Mouse (Mus musculus) liver, embryonic 14.5 days (tissue): Measurements from ENCODE around the gene Akap9. TPM values are rescaled to one million over a fixed set of nuclear protein-coding genes. Genes with fewer than 3 reads are reported as not detected.
"Not testable (repeated sequence)": the region's sequence is repeated elsewhere in the genome, so short reads cannot be mapped to it uniquely, and the experiment has no call there.

ENCODE experiments used
- ATAC-seq: fragments of 200-750 bp; cut with Nextera tagmentation; 2 replicates; pipeline ENCODE4 v1.8.0; 2017; ENCODE audit warnings: moderate number of reproducible peaks, mild to moderate bottlenecking, moderate library complexity; ENCODE audit not compliant: insufficient read depth
- DNase-seq, 3 experiments: peaks; one replicate each; pipeline ENCODE4 v3.0.0-alpha.2; 2012 to 2013; ENCODE audit warnings: low read depth in 3 of 3, low spot score in 3 of 3
- H3K27ac ChIP-seq: fragments of 300-500 bp; sonication (generic); 2 replicates; pipeline ENCODE4 v1.5.1; 2014; ENCODE audit warnings: moderate library complexity, mild to moderate bottlenecking, control low read depth, inconsistent platforms
- H3K27me3 ChIP-seq: fragments of 300-500 bp; sonication (generic); 2 replicates; pipeline ENCODE4 v1.6.1; 2014; ENCODE audit warnings: mild to moderate bottlenecking, low read length, moderate library complexity; ENCODE audit not compliant: control insufficient read depth, insufficient read depth
- H3K36me3 ChIP-seq: fragments of 300-500 bp; sonication (generic); replicated peaks from 2 replicates; pipeline ENCODE4 v1.6.1; 2014; ENCODE audit warnings: low read depth; ENCODE audit not compliant: control insufficient read depth, insufficient read depth
- H3K4me1 ChIP-seq, 2 experiments: fragments of 200-500 bp in 1 of 2; fragments of 300-500 bp in 1 of 2; sonication (generic) in 1 of 2; replicated peaks; 2 replicates each; pipeline ENCODE4 v1.6.1; 2012 to 2014; ENCODE audit warnings: antibody characterized with exemption in 1 of 2, inconsistent platforms in 1 of 2, low read length in 1 of 2; ENCODE audit not compliant: control insufficient read depth in 2 of 2, insufficient read depth in 2 of 2
- H3K4me2 ChIP-seq: fragments of 300-500 bp; sonication (generic); 2 replicates; pipeline ENCODE4 v1.6.1; 2014; ENCODE audit warnings: low read depth, mild to moderate bottlenecking, control low read depth, moderate library complexity
- H3K4me3 ChIP-seq, 2 experiments: fragments of 200-500 bp in 1 of 2; fragments of 300-500 bp in 1 of 2; sonication (generic) in 1 of 2; 2 replicates each; pipeline ENCODE4 v1.5.1; 2012 to 2014; ENCODE audit warnings: low read depth in 2 of 2, low read length in 2 of 2, mild to moderate bottlenecking in 2 of 2, control low read depth in 1 of 2, inconsistent platforms in 1 of 2, moderate library complexity in 1 of 2; ENCODE audit not compliant: insufficient read depth in 1 of 2
- H3K9ac ChIP-seq: fragments of 300-500 bp; sonication (generic); replicated peaks from 2 replicates; pipeline ENCODE4 v1.6.1; 2014; ENCODE audit warnings: mild to moderate bottlenecking, control low read depth, moderate library complexity
- H3K9me3 ChIP-seq: fragments of 300-500 bp; sonication (generic); 2 replicates; pipeline ENCODE4 v1.6.1; 2016; ENCODE audit warnings: low read length, mixed read lengths; ENCODE audit not compliant: control insufficient read depth
- CTCF ChIP-seq: IDR thresholded peaks from 2 replicates; pipeline ENCODE4 v1.5.1; 2016; ENCODE audit warnings: antibody characterized with exemption, low read depth, control low read depth
- EP300 ChIP-seq: IDR thresholded peaks from 2 replicates; pipeline ENCODE4 v1.6.1; 2016; ENCODE audit warnings: antibody characterized with exemption, low read depth
- WGBS: fragments of 180-500 bp; shearing (Covaris S2); extraction: QIAGEN DNeasy Blood & Tissue Kit; methylation state at CpG from one replicate; pipeline ENCODE4 v1.1.7; 2014; ENCODE audit not compliant: insufficient replicate concordance; 5-methylcytosine and 5-hydroxymethylcytosine counted together
- polyA plus RNA-seq, 2 experiments: library from polyadenylated mRNA; depleted of rRNA in 1 of 2; stranded (reverse) in 1 of 2; unstranded in 1 of 2; fragments of >200 nt; fragmentation: Nextera tagmentation in 1 of 2; extraction: Ambion mirVana in 1 of 2; gene quantifications; 2 replicates each; pipeline versions ENCODE4 v1.2.1 to v1.2.3; 2012 to 2014

Gene Akap9
- polyA plus RNA-seq, 2 experiments = 6.2 to 17.8 TPM

GRCm38 (mm10) chr5:4008266-4008665 is 80.4 kb downstream of the Akap9 start:
- no peaks in the 10 kb centered on the region for H3K9me3 ChIP-seq
- H3K4me3 ChIP-seq = no peak overlapping the region
- no peak overlapping the region for H3K9ac ChIP-seq
- no peak for TF ChIP-seq CTCF
- no peak for TF ChIP-seq EP300
- WGBS = 80% methylated on average over 10 of the region's 10 CpGs
- H3K4me2 ChIP-seq = no peak overlapping the region
- no peaks in the 10 kb centered on the region for H3K27me3 ChIP-seq
- DNase-seq (no peak), ATAC-seq (no peak)
- H3K4me1 ChIP-seq = no peaks in the 10 kb centered on the region
- H3K27ac ChIP-seq = no peak overlapping the region
- H3K36me3 ChIP-seq = no peaks in the 10 kb centered on the region

- no peaks in the 10 kb centered on the region for H3K27me3 ChIP-seq
- WGBS = 81% methylated on average over 6 of the region's 6 CpGs
- no peak overlapping the region for H3K27ac ChIP-seq
- H3K4me2 ChIP-seq = no peak overlapping the region
- no peak for DNase-seq
- TF ChIP-seq EP300 (no peak), CTCF (no peak)
- no peak overlapping the region for H3K9ac ChIP-seq
- H3K36me3 ChIP-seq = no peaks in the 10 kb centered on the region; the same call in 1 of the 2 replicates
- H3K4me1 ChIP-seq = no peaks in the 10 kb centered on the region
- H3K4me3 ChIP-seq = no peak overlapping the region
- no peaks in the 10 kb centered on the region for H3K9me3 ChIP-seq
- ATAC-seq = no peak
Measured at GRCm38 (mm10) chr5:4009540-4009939, 81.7 kb downstream of the Akap9 start.

GRCm38 (mm10) chr5:4017646-4018045 is 89.8 kb downstream of the Akap9 start:
- not testable (repeated sequence) for H3K4me2 ChIP-seq, DNase-seq, H3K36me3 ChIP-seq, H3K4me3 ChIP-seq, H3K9me3 ChIP-seq, H3K4me1 ChIP-seq, H3K27me3 ChIP-seq, ATAC-seq, H3K9ac ChIP-seq, H3K27ac ChIP-seq
- WGBS = 74% methylated on average over 1 of the region's 1 CpGs

DNA sequence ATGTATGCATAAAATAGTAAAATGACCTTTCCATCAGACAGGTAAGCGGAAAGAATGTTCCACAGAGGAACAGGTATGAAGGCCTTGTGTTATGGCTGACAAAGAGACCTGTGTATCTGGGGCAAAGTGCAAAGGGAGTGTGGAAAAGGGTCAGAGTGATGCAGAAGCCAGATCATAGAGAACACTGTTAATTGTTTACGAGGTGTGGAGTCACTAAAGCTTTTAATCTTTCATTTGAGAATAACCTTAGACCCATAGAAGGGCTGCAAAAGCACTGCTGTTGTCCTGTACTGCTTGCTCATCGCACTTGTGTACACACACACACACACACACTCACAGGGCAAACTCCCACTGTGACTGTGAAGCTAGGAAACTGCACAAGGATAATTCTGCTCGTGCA is 91.5 kb downstream of the Akap9 start:
- H3K9ac ChIP-seq = no peak overlapping the region
- DNase-seq (no peak), ATAC-seq (no peak)
- H3K4me3 ChIP-seq = no peak overlapping the region
- H3K27me3 ChIP-seq = no peaks in the 10 kb centered on the region
- no peaks in the 10 kb centered on the region for H3K36me3 ChIP-seq
- H3K4me1 ChIP-seq = no peaks in the 10 kb centered on the region
- TF ChIP-seq CTCF (no peak), EP300 (no peak)
- WGBS = 64% methylated on average over 4 of the region's 4 CpGs
- H3K9me3 ChIP-seq = no peaks in the 10 kb centered on the region
- H3K27ac ChIP-seq = no peak overlapping the region
- H3K4me2 ChIP-seq = no peak overlapping the region

DNA sequence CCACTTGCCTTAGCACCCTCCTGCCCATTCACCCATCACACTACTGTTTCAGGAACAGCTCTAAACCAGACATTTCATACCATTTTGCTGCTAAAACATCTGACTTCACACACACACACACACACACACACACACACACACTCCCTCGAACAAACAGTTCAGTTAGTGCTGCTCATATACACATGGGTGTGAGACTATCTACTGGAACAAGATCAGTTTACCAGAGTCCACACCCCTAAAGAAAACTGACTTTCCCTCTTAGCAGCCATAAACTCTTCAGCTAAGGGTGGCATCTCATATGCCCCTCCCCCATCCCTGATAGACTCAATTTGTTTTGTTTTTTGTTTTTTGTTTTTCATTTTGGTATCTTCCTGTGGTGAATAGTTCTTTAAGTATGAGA is 92.2 kb downstream of the Akap9 start:
- no peak for ATAC-seq

More for the DNA sequence above, 92.2 kb downstream of the Akap9 start:
- Histone ChIP-seq H3K27ac (no peak overlapping the region), H3K9ac (no peak overlapping the region), H3K36me3 (no peaks in the 10 kb centered on the region), H3K4me2 (no peak overlapping the region), H3K9me3 (no peaks in the 10 kb centered on the region), H3K4me3 (no peak overlapping the region), H3K27me3 (no peaks in the 10 kb centered on the region), H3K4me1 (no peaks in the 10 kb centered on the region)
- no peak for TF ChIP-seq CTCF
- no peak for TF ChIP-seq EP300
- 55% methylated on average over 1 of the region's 1 CpGs for WGBS
- DNase-seq = no peak
